Mouse (Mus musculus): ENCODE data around the gene Ncapg2. TPM values are rescaled to one million over a fixed set of nuclear protein-coding genes. Genes with fewer than 3 reads are reported as not detected.

Gene Ncapg2
- polyA plus RNA-seq, 1 experiment from 2014 or later = 6.2 TPM

DNA sequence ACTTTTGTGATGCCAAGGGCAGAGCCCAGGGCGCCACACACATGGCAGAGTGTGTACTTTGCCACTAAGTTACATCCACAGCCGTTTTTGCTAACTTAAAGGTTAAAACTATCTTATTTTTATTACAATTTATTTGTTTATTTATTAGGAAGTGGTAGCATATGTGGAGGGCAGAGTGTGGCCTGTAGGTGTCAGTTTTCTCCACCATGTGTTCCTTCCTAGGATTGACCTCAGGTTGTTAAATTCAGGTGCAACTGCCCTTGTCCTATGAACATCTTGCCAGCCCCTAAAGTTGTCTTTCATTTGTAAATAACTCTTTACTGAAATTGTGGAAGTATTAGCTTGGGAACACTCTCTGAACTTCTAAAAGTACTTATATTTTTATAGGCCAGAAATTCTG, 20.2 kb downstream of the Ncapg2 start:
- 88% methylated on average over 2 of the region's 2 CpGs for WGBS
- H3K9ac ChIP-seq (ENCODE audit: low read depth, low read length) = no peak overlapping the region
- no peak overlapping the region for H3K4me3 ChIP-seq (ENCODE audit: low read depth, low read length)
- no peak overlapping the region for H3K27ac ChIP-seq (ENCODE audit: low read length)
- ATAC-seq = no peak
- H3K27me3 ChIP-seq (ENCODE audit: control insufficient read depth, insufficient read depth, low read depth, low read length) = no peaks in the 10 kb centered on the region
- H3K4me2 ChIP-seq (ENCODE audit: low read length) = no peak overlapping the region
- H3K9me3 ChIP-seq (replicated peaks; ENCODE audit: control insufficient read depth, low read length, poor library complexity, severe bottlenecking) = no peaks in the 10 kb centered on the region
- no peaks in the 10 kb centered on the region for H3K4me1 ChIP-seq (ENCODE audit: control insufficient read depth, insufficient read depth, low read length)
- no peaks in the 10 kb centered on the region for H3K36me3 ChIP-seq (ENCODE audit: control insufficient read depth, insufficient read depth, low read length)

DNA sequence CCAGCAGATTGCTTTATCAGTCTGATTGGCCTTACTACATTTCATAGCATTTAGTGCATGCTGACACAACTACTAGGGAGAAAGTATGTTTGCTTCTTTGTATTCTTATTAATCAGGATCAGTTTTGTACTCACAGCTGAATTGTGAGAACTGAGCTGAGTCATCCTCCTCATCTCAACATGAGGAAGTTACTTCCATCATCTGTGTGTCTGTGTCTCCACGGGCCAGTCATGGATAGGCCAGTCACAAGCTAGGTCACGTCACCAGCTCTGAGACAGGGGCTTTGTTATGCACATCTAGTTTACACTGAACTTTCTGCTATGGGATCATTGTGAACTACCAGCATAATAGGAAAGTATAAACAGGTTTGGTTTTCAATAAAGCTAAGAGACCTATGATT, 28.5 kb downstream of the Ncapg2 start:
- no peak overlapping the region for H3K4me2 ChIP-seq (ENCODE audit: low read length)
- ATAC-seq = no peak
- no peaks in the 10 kb centered on the region for H3K4me1 ChIP-seq (ENCODE audit: control insufficient read depth, insufficient read depth, low read length)
- no peaks in the 10 kb centered on the region for H3K9me3 ChIP-seq (replicated peaks; ENCODE audit: control insufficient read depth, low read length, poor library complexity, severe bottlenecking)
- H3K27me3 ChIP-seq (ENCODE audit: control insufficient read depth, insufficient read depth, low read depth, low read length) = no peaks in the 10 kb centered on the region
- no peak overlapping the region for H3K27ac ChIP-seq (ENCODE audit: low read length)
- H3K9ac ChIP-seq (ENCODE audit: low read depth, low read length) = no peak overlapping the region
- WGBS = 95% methylated on average over 2 of the region's 2 CpGs
- H3K4me3 ChIP-seq (ENCODE audit: low read depth, low read length) = no peak overlapping the region
- no peaks in the 10 kb centered on the region for H3K36me3 ChIP-seq (ENCODE audit: control insufficient read depth, insufficient read depth, low read length)

DNA sequence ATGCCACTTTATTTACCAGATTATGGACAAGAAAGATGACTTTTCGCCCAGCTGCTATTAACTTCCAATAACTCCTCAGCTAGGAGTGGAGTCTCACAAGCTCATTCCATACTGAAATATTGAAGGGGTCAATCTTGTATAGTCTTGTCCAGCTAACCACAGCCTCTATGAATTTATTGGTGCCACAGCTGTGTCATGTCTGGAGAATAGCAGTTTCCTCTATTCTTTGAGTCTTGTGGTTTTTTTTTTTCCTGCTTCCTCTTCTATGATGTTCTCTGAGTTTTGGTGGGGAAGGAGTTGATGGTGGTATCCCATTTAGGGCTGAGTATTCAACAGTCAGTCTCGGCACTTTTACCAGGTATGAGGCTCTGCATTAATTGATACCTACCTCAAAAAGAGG, 30.0 kb downstream of the Ncapg2 start:
- Histone ChIP-seq H3K4me2 (ENCODE audit: low read length) (no peak overlapping the region), H3K9ac (ENCODE audit: low read depth, low read length) (no peak overlapping the region), H3K9me3 (replicated peaks; ENCODE audit: control insufficient read depth, low read length, poor library complexity, severe bottlenecking) (no peaks in the 10 kb centered on the region), H3K4me3 (ENCODE audit: low read depth, low read length) (no peak overlapping the region), H3K27me3 (ENCODE audit: control insufficient read depth, insufficient read depth, low read depth, low read length) (no peaks in the 10 kb centered on the region), H3K4me1 (ENCODE audit: control insufficient read depth, insufficient read depth, low read length) (no peaks in the 10 kb centered on the region), H3K27ac (ENCODE audit: low read length) (no peak overlapping the region), H3K36me3 (ENCODE audit: control insufficient read depth, insufficient read depth, low read length) (peaks cover 2% of the 10 kb centered on the region; the same call in 1 of the 2 replicates)
- ATAC-seq = no peak
- WGBS = 97% methylated on average over 2 of the region's 2 CpGs

DNA sequence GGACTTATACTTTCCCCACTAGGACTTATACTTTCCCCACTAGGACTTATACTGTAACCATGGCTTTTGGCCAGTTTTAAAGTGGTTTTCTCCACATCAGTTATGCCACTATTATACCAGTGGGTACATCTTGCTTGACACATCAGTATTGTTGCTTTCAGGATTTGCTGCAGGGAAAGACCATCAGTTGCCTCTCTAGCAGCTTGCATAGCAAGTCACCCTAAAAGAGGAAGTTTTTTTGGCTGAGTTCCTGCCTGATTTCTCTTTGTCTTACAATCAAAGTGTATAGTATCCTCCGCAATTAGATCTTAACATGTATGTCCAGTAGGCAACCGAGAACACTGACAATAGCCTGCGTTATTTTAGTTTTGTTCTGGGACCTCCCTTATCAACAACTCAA, 30.9 kb downstream of the Ncapg2 start:
- no peak for ATAC-seq
- Histone ChIP-seq H3K9me3 (replicated peaks; ENCODE audit: control insufficient read depth, low read length, poor library complexity, severe bottlenecking) (no peaks in the 10 kb centered on the region), H3K9ac (ENCODE audit: low read depth, low read length) (no peak overlapping the region), H3K4me3 (ENCODE audit: low read depth, low read length) (no peak overlapping the region), H3K27me3 (ENCODE audit: control insufficient read depth, insufficient read depth, low read depth, low read length) (no peaks in the 10 kb centered on the region), H3K36me3 (ENCODE audit: control insufficient read depth, insufficient read depth, low read length) (peaks cover 2% of the 10 kb centered on the region; the same call in 1 of the 2 replicates), H3K27ac (ENCODE audit: low read length) (no peak overlapping the region), H3K4me1 (ENCODE audit: control insufficient read depth, insufficient read depth, low read length) (no peaks in the 10 kb centered on the region), H3K4me2 (ENCODE audit: low read length) (no peak overlapping the region)
- WGBS = 89% methylated on average over 3 of the region's 3 CpGs

DNA sequence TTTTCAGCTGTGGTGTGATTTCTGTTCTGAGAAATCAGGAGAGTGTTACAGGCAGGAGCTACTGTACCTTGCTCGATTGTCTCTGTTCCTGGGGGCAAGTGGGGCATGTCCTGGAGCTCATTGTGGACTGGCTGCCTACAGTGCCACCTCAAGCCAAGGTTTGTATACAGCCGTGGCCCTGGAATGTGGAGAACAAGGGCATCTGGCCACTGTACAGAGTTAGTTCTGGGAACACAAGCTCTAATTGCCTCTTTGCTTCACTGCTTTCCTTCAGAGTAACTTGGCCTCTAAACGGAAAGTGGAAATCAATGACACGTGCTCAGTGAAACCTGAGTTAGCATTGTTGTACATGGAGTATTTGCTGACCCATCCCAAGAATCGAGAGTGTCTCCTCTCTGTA, 33.4 kb downstream of the Ncapg2 start:
- Histone ChIP-seq H3K4me3 (ENCODE audit: low read depth, low read length) (no peak overlapping the region), H3K9me3 (replicated peaks; ENCODE audit: control insufficient read depth, low read length, poor library complexity, severe bottlenecking) (no peaks in the 10 kb centered on the region), H3K27me3 (ENCODE audit: control insufficient read depth, insufficient read depth, low read depth, low read length) (no peaks in the 10 kb centered on the region), H3K9ac (ENCODE audit: low read depth, low read length) (no peak overlapping the region), H3K36me3 (ENCODE audit: control insufficient read depth, insufficient read depth, low read length) (peaks cover 2% of the 10 kb centered on the region; the same call in 1 of the 2 replicates), H3K4me1 (ENCODE audit: control insufficient read depth, insufficient read depth, low read length) (no peaks in the 10 kb centered on the region), H3K27ac (ENCODE audit: low read length) (no peak overlapping the region), H3K4me2 (ENCODE audit: low read length) (no peak overlapping the region)
- 92% methylated on average over 5 of the region's 5 CpGs for WGBS
- no peak for ATAC-seq

DNA sequence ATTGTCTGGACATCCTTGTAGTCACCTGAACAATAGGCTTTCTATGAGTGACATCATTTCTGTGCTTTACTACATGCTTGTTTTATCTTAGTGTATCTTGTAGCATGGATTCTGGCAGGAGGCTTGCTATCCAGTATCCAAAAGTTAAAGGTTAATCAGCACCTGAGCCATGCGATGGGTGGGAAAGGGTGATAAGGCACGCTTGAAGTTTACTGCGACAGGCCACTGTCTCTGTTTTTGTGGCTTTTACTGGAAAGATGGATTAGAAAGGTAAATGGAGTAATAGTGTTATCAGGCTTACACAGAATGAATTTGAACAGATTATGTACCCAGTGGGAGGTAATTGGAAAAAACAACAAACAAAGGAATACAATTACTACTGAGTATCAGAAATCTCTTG, 37.0 kb downstream of the Ncapg2 start:
- Histone ChIP-seq H3K27me3 (ENCODE audit: control insufficient read depth, insufficient read depth, low read depth, low read length) (no peaks in the 10 kb centered on the region), H3K9me3 (replicated peaks; ENCODE audit: control insufficient read depth, low read length, poor library complexity, severe bottlenecking) (no peaks in the 10 kb centered on the region), H3K4me1 (ENCODE audit: control insufficient read depth, insufficient read depth, low read length) (no peaks in the 10 kb centered on the region), H3K9ac (ENCODE audit: low read depth, low read length) (no peak overlapping the region), H3K4me2 (ENCODE audit: low read length) (no peak overlapping the region), H3K27ac (ENCODE audit: low read length) (no peak overlapping the region), H3K4me3 (ENCODE audit: low read depth, low read length) (no peak overlapping the region), H3K36me3 (ENCODE audit: control insufficient read depth, insufficient read depth, low read length) (peaks cover 2% of the 10 kb centered on the region; the same call in 1 of the 2 replicates)
- ATAC-seq = no peak
- 87% methylated on average over 3 of the region's 3 CpGs for WGBS

DNA sequence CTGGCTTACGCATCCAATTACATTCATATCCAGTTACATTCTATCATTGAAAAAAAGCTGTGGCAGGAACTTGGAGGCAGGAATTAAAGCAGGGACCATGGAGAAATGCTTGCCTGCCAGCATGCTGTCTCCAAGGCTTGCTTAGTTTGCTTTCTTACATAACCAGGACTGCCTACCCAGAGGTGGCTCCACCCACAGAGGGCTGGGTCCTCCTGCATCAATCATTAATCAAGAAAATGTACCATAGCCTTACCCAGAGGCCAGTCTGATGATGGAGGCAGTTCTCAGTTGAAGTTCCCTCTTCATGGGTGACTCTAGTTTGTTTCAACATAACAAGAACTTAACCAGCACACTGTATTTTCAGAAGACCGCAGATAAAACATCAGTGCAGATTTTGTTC, 44.3 kb downstream of the Ncapg2 start:
- H3K9me3 ChIP-seq (replicated peaks; ENCODE audit: control insufficient read depth, low read length, poor library complexity, severe bottlenecking) = no peaks in the 10 kb centered on the region

DNA sequence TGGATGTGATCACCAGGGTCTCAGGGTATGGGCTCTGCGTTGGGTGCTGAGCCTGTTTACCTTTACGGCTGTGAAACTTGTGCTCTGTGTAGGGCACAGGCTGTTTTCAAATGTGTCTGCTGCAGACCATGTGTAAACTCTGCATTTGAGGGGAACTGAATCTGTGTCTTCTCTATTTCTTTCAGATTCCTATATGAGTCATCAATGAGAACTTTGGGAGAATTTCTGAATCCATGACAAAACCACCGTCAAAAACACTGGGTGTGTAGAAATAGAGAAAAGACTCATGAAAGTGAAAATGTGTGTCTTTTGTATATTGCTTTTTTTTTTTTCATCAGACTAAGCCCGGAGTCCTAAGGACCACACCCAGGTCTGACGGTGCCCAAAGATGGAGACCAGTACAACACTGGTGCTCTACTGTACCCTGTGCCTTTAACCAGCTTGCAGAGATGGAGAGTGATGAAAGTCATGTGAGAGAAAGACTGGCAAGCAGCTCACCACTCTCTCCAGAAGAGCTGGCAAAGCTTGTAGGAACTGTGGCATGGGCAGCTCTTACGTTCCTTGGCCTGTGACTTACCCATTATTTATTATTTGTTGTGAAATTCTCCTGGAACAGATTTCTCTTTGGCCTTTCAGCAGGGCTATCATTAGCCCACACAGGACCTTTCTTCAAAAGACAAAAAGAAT, 55.3 kb downstream of the Ncapg2 start:
- 95% methylated on average over 6 of the region's 6 CpGs for WGBS
- no peaks in the 10 kb centered on the region for H3K27me3 ChIP-seq (ENCODE audit: control insufficient read depth, insufficient read depth, low read depth, low read length)
- no peaks in the 10 kb centered on the region for H3K9me3 ChIP-seq (replicated peaks; ENCODE audit: control insufficient read depth, low read length, poor library complexity, severe bottlenecking)
- H3K4me1 ChIP-seq (ENCODE audit: control insufficient read depth, insufficient read depth, low read length) = no peaks in the 10 kb centered on the region
- ATAC-seq = no peak
- no peak overlapping the region for H3K4me3 ChIP-seq (ENCODE audit: low read depth, low read length)
- no peak overlapping the region for H3K9ac ChIP-seq (ENCODE audit: low read depth, low read length)
- H3K27ac ChIP-seq (ENCODE audit: low read length) = no peak overlapping the region
- H3K36me3 ChIP-seq (ENCODE audit: control insufficient read depth, insufficient read depth, low read length) = 0 out of 2 replicates have a peak, but pooled peaks cover 6% of the 10 kb centered on the region
- no peak overlapping the region for H3K4me2 ChIP-seq (ENCODE audit: low read length)

More for the DNA sequence above, 44.3 kb downstream of the Ncapg2 start:
- Histone ChIP-seq H3K27me3 (ENCODE audit: control insufficient read depth, insufficient read depth, low read depth, low read length) (no peaks in the 10 kb centered on the region), H3K9ac (ENCODE audit: low read depth, low read length) (no peak overlapping the region), H3K4me2 (ENCODE audit: low read length) (no peak overlapping the region), H3K4me3 (ENCODE audit: low read depth, low read length) (no peak overlapping the region), H3K36me3 (ENCODE audit: control insufficient read depth, insufficient read depth, low read length) (no peaks in the 10 kb centered on the region), H3K27ac (ENCODE audit: low read length) (no peak overlapping the region), H3K4me1 (ENCODE audit: control insufficient read depth, insufficient read depth, low read length) (no peaks in the 10 kb centered on the region)
- no peak for ATAC-seq
- WGBS = 96% methylated on average over 2 of the region's 2 CpGs

DNA sequence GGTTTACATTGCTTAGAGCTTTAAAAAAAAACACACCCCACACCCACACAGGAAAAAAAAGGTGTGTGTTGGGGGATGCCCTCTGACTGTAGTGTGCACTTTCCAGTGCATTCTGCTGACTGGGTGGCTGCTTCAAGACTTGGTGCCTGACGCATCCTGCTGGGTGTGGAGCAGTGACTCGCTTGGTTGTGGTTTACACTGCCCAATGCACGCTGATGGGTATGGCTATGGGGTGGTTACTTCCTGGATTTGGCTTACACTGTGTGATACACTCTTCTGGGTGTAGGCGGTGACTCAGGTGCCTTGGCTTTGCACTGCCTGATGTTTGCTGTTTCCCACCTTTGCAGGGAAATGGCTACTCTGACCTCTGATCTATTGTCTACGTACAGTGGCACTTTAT, 61.8 kb downstream of the Ncapg2 start:
- no peak overlapping the region for H3K9ac ChIP-seq (ENCODE audit: low read depth, low read length)
- no peak overlapping the region for H3K27ac ChIP-seq (ENCODE audit: low read length)
- no peak overlapping the region for H3K4me2 ChIP-seq (ENCODE audit: low read length)
- no peak for ATAC-seq
- no peaks in the 10 kb centered on the region for H3K36me3 ChIP-seq (ENCODE audit: control insufficient read depth, insufficient read depth, low read length)
- no peaks in the 10 kb centered on the region for H3K4me1 ChIP-seq (ENCODE audit: control insufficient read depth, insufficient read depth, low read length)
- no peak overlapping the region for H3K4me3 ChIP-seq (ENCODE audit: low read depth, low read length)
- no peaks in the 10 kb centered on the region for H3K27me3 ChIP-seq (ENCODE audit: control insufficient read depth, insufficient read depth, low read depth, low read length)
- H3K9me3 ChIP-seq (replicated peaks; ENCODE audit: control insufficient read depth, low read length, poor library complexity, severe bottlenecking) = no peaks in the 10 kb centered on the region
- 95% methylated on average over 5 of the region's 5 CpGs for WGBS
